Mouse (Mus musculus): ENCODE results near the gene Catspere2. TPM values are rescaled to one million over a fixed set of nuclear protein-coding genes. Genes with fewer than 3 reads are reported as not detected.

The Catspere2 gene
- polyA plus RNA-seq, 1 experiment, result 0.05 TPM

- H3K27me3 ChIP-seq (ENCODE audit: control insufficient read depth, insufficient read depth, insufficient read length), result no peaks in the 10 kb centered on the region
- no peak for TF ChIP-seq MYOD1 (IDR thresholded peaks at IDR 0.05; ENCODE audit: control insufficient read depth, insufficient read length, low read depth)
- no peak for TF ChIP-seq MYOG (IDR thresholded peaks at IDR 0.05; ENCODE audit: control insufficient read depth, extremely low read depth, insufficient read length)
- TF ChIP-seq MAX (IDR thresholded peaks at IDR 0.05), result no peak
- no peak for TF ChIP-seq FOSL1 (IDR thresholded peaks at IDR 0.05; ENCODE audit: insufficient read depth, low read length, poor library complexity, severe bottlenecking)
- TF ChIP-seq CTCF (IDR thresholded peaks at IDR 0.05; ENCODE audit: control insufficient read depth, insufficient read depth, insufficient read length), result no peak
- TF ChIP-seq CEBPB (IDR thresholded peaks at IDR 0.05; ENCODE audit: low read depth), result no peak
- TF ChIP-seq USF1 (IDR thresholded peaks at IDR 0.05; ENCODE audit: low read depth), result no peak
- no peak overlapping the region for H3ac ChIP-seq (ENCODE audit: control insufficient read depth, insufficient read length, low read depth)
- no peaks in the 10 kb centered on the region for H3K36me3 ChIP-seq (ENCODE audit: control insufficient read depth, insufficient read depth)
- no peak overlapping the region for H3K4me3 ChIP-seq (ENCODE audit: insufficient read depth, poor library complexity, severe bottlenecking)
- peaks cover 26% of the 10 kb centered on the region for H3K79me3 ChIP-seq (ENCODE audit: low read depth)
- H3K79me2 ChIP-seq (ENCODE audit: control insufficient read depth, insufficient read depth), result peaks cover 69% of the 10 kb centered on the region
Observed at GRCm38 (mm10) chr1:178219166-178220077, 236.2 kb downstream of the Catspere2 start.

Other genes with a start within 250 kb of the Catspere2 start
- gene Adss, start 186.9 kb upstream of the Catspere2 start, polyA plus RNA-seq (2012; fragmentation: generic; extraction: Trizol), result 45.5 TPM
- 10.1 TPM for gene Desi2, start 204.0 kb downstream of the Catspere2 start, polyA plus RNA-seq (2012; fragmentation: generic; extraction: Trizol)

Data from C2C12 (cell line).